Mouse (Mus musculus) adrenal gland, postnatal 4 days (tissue): ENCODE measurements around the gene Frg2f1. TPM values are rescaled to one million over a fixed set of nuclear protein-coding genes. Genes with fewer than 3 reads are reported as not detected.
A peak's percentile ranks its signal among the peaks of the same experiment; 100 is the strongest.

Source experiments
- DNase-seq, 2 experiments: peaks; one replicate each; pipeline ENCODE4 v3.0.0; 2021 to 2022; ENCODE audit warnings: low spot score in 2 of 2, mixed read lengths in 2 of 2
- total RNA-seq, 2 experiments: library from RNA; stranded (reverse); gene quantifications; 2 replicates each; pipeline ENCODE4 v1.2.3; 2021

Frg2f1 gene
- total RNA-seq, 2 experiments from 2014 or later = 9.7 to 10.2 TPM

GRCm38 (mm10) chr4:119498319-119498848 lies 40.9 kb downstream of the Frg2f1 start:
- DNase-seq = no peak

- no peak for DNase-seq
Measured at GRCm38 (mm10) chr4:119492933-119493327, 46.4 kb downstream of the Frg2f1 start.

DNA sequence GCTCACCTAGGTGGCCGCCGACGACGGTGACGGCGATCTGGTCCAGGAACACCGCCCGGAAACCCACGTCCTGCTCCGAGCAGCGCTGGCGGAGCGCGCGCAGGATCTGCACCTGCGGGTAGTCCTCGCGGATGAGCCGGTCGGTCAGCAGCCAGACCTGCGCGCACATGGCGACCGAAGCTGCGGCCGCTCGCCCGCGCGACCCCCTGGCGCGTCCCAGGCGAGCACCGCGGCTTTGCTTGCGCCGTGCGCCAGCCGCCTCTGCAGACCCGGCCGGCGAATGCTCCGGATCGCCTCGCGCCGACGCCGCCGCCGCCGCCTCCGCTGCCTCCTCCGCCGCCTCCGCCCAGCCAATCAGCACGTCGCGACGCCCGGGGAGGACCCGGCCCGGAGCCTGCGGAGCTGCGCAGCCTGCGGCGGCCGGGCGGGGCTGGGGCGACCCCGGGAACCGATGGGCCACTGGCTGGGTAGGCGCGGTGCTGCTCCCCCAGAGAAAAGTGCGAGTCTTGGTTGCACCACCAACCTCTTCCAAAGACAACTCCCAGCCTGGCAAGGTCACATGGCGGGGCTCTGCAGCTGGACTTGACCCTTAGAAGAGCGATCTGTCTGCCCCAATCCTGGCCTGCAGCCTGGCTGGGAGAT lies 46.9 kb downstream of the Frg2f1 start, which contains the start of gene Rimkla:
TSS of gene Rimkla (minus strand) at position 338 of the 642 bp plus-strand sequence.
- peak; percentile 7 to 31 for DNase-seq

- DNase-seq = no peak
Measured at GRCm38 (mm10) chr4:119490806-119491205, 48.5 kb downstream of the Frg2f1 start.

DNA sequence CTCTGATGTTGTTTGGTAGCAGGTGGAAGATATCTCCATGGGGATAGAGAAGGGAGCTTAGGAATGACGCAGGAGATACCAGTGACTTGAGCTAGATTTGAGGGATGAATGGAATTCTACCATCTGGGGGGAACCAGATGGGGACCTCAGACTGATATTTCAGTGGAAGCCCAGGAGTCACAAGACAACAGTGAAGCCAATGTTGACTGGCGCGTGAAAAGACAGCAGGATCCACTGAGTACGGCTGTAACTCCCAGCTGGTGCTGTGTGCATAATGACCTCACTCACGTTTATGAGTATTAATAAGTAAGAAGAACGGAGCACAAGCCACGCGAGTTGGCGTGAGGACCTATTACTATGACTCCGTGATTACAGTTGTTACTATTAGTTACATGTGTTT lies 49.7 kb downstream of the Frg2f1 start:
- DNase-seq = no peak

DNA sequence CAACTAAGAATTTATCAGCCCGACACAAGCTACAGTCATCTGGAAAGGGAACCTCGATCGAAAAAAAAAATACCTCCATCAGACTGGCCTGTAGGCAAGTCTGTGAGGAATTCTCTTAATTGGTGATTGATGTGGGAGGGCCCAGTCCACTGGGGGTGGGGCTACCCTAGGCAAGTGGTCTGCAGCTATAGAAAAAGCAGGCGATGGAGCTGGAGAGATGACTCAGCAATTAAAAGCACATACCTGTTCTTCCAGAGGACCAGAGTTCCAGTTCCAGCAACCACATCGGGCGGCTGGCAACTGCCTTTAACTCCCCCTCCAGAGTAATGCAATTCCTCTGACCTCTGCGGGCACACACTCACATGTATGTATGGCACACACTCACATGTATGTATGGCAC lies 54.4 kb downstream of the Frg2f1 start:
- DNase-seq = no peak

GRCm38 (mm10) chr4:119483051-119483450 lies 56.3 kb downstream of the Frg2f1 start:
- no peak for DNase-seq

Other genes with a start within 250 kb of the Frg2f1 start
- 100 to 1,000 TPM; 555 to 590 TPM for gene Ybx1, start 244.9 kb downstream of the Frg2f1 start, total RNA-seq
- gene Ppih, start 219.0 kb downstream of the Frg2f1 start, total RNA-seq = 10 to 100 TPM; 32.9 to 33.4 TPM
- 10 to 100 TPM; 11.8 to 14.0 TPM for gene Ccdc30, start 124.0 kb downstream of the Frg2f1 start, total RNA-seq
- 10 to 100 TPM; 31.4 to 36.9 TPM for gene Ppcs, start 117.1 kb downstream of the Frg2f1 start, total RNA-seq
- 1 to 10 TPM; 2.5 to 5.1 TPM for gene Zmynd12, start 116.7 kb downstream of the Frg2f1 start, total RNA-seq
- 1 to 10 TPM; 1.2 to 2.0 TPM for gene Rimkla, start 46.9 kb downstream of the Frg2f1 start, total RNA-seq
- 10 to 100 TPM; 51.2 to 58.2 TPM for gene Foxj3, start 2.5 kb downstream of the Frg2f1 start, total RNA-seq
- under 1 TPM; 0.56 to 0.92 TPM for gene Guca2a, start 98.2 kb upstream of the Frg2f1 start, total RNA-seq
- under 1 TPM in 1 of 2 experiments, not detected in 1; 0.53 TPM for gene Guca2b, start 119.4 kb upstream of the Frg2f1 start, total RNA-seq
- 10 to 100 TPM; 10.6 to 12.0 TPM for gene Hivep3, start 194.3 kb upstream of the Frg2f1 start, total RNA-seq